Mouse (Mus musculus) liver, embryonic 13.5 days (tissue): ENCODE measurements around the gene Etnk1. TPM values are rescaled to one million over a fixed set of nuclear protein-coding genes. Genes with fewer than 3 reads are reported as not detected.

ENCODE experiments used
- ATAC-seq: fragments of 200-750 bp; cut with Nextera tagmentation; 2 replicates; pipeline ENCODE4 v1.8.0; 2017; ENCODE audit warnings: low read depth, mild to moderate bottlenecking, moderate number of reproducible peaks, moderate library complexity
- DNase-seq: peaks from one replicate; pipeline ENCODE4 v3.0.0; 2022
- H3K27ac ChIP-seq: fragments of 300-500 bp; sonication (generic); 2 replicates; pipeline ENCODE4 v1.5.1; 2015; ENCODE audit warnings: moderate library complexity, mild to moderate bottlenecking, inconsistent platforms
- H3K27me3 ChIP-seq: fragments of 300-500 bp; sonication (generic); 2 replicates; pipeline ENCODE4 v1.6.1; 2015; ENCODE audit warnings: mild to moderate bottlenecking, inconsistent platforms
- H3K36me3 ChIP-seq: fragments of 300-500 bp; sonication (generic); 2 replicates; pipeline ENCODE4 v1.6.1; 2015; ENCODE audit warnings: mild to moderate bottlenecking, inconsistent platforms
- H3K4me1 ChIP-seq: fragments of 300-500 bp; sonication (generic); replicated peaks from 2 replicates; pipeline ENCODE4 v1.6.1; 2015; ENCODE audit warnings: inconsistent platforms
- H3K4me2 ChIP-seq: fragments of 300-500 bp; sonication (generic); 2 replicates; pipeline ENCODE4 v1.6.1; 2015; ENCODE audit warnings: inconsistent platforms, mild to moderate bottlenecking, moderate library complexity
- H3K4me3 ChIP-seq: fragments of 300-500 bp; sonication (generic); replicated peaks from 2 replicates; pipeline ENCODE4 v1.5.1; 2015; ENCODE audit warnings: mild to moderate bottlenecking, inconsistent platforms
- H3K9ac ChIP-seq: fragments of 300-500 bp; sonication (generic); 2 replicates; pipeline ENCODE4 v1.6.1; 2015; ENCODE audit warnings: mild to moderate bottlenecking, inconsistent platforms
- H3K9me3 ChIP-seq: fragments of 300-500 bp; sonication (generic); replicated peaks from 2 replicates; pipeline ENCODE4 v1.6.1; 2016; ENCODE audit warnings: inconsistent platforms
- WGBS: fragments of 180-500 bp; shearing (Covaris S2); methylation state at CpG from one replicate; pipeline ENCODE4 v1.1.7; 2015; ENCODE audit not compliant: insufficient replicate concordance; 5-methylcytosine and 5-hydroxymethylcytosine counted together
- polyA plus RNA-seq: library from polyadenylated mRNA; unstranded; fragments of >200 nt; fragmentation: Nextera tagmentation; extraction: Ambion mirVana; gene quantifications from 2 replicates; pipeline ENCODE4 v1.2.1, GENCODE M21; 2015

Gene Etnk1
- polyA plus RNA-seq, 1 experiment from 2014 or later = 8.0 TPM

DNA sequence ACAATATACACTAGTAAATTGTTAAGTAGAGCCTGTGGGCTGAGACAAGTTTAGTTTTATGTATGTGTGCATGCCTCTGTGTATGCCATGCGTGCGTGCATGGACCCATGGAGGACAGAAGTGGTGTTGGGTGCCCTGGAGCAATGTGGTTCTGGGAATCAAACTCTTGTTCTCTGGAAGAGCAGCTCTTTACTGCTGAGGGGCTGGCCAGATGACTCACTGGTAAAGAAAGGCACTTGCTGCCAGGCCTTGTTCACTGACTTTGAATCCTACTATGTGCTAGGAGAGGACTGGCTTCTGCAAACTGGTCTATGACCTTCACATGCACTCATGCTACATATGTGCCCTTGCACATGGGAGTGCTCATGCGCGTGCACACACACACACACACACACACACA lies 7.2 kb downstream of the Etnk1 start:
- 85% methylated on average over 4 of the region's 4 CpGs for WGBS
- peaks cover 46% of the 10 kb centered on the region for H3K36me3 ChIP-seq
- H3K27me3 ChIP-seq = no peaks in the 10 kb centered on the region
- H3K27ac ChIP-seq = no peak overlapping the region
- H3K4me3 ChIP-seq = no peak overlapping the region
- H3K9ac ChIP-seq = no peak overlapping the region
- ATAC-seq (no peak), DNase-seq (no peak)
- peaks cover 40% of the 10 kb centered on the region for H3K4me1 ChIP-seq
- H3K9me3 ChIP-seq = no peaks in the 10 kb centered on the region
- H3K4me2 ChIP-seq = no peak overlapping the region

DNA sequence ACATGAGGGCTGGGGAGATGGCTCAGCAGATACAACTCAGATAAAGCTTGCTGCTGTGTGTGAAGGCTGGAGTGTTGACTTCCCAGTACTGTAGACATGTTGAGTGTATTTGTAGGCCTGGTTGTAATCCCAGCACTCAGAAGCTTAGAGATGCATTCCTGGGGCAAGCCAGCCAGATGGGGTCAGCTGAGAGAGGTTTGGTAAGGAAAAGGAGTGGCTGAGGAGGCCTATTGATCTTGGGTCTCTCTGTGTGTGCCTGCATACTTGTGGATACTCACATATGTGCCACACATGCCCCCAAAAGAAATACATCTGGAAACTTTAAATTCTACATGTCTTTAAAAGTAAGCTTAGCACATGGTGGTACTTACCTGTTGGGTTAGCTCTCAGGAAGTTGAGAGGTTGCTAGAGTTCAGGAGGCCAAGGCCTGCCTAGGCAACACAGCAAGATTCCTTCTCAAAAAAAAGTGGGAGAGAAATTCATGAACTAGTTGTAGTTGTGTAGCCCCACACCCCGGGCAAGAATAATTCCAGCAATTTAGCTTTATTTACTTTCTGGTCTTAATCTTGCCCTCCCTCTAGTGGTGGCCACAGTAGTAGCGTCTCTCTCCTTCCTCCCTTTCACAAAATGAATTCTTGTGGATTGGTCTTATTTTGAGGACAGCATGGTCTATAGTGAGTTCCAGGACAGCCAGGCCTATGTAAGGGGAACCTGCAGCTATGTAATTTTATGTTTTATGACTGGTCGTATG lies 8.1 kb downstream of the Etnk1 start:
- Histone ChIP-seq H3K4me1 (peaks cover 32% of the 10 kb centered on the region), H3K4me3 (no peak overlapping the region), H3K36me3 (peaks cover 47% of the 10 kb centered on the region), H3K9ac (no peak overlapping the region), H3K4me2 (no peak overlapping the region), H3K9me3 (no peaks in the 10 kb centered on the region), H3K27me3 (no peaks in the 10 kb centered on the region), H3K27ac (no peak overlapping the region)
- no peak for DNase-seq
- 0 out of 2 replicates have a peak, but pooled peaks have one; percentile 21 for ATAC-seq
- 38% methylated on average over 3 of the region's 3 CpGs for WGBS

DNA sequence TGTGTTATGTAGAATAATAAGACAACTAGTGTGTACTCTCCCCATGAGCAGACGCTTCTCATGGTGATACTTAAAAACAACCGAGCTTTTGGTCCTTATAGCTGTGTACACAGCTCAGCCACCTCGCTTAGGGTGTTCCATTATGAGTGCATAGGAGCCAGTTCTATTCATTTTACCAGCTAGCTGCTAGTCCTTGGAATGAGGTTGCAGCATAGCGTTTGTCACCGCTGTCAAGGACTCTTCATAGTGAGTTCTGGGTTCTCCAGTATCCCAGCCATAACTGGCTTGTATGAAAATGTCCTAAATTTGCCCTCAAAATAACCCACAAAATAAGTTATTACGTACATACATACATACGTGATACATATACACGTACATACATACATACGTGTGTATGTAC lies 9.1 kb downstream of the Etnk1 start:
- no peak for DNase-seq
- Histone ChIP-seq H3K27ac (no peak overlapping the region), H3K4me3 (no peak overlapping the region), H3K27me3 (no peaks in the 10 kb centered on the region), H3K4me1 (peaks cover 22% of the 10 kb centered on the region), H3K9me3 (no peaks in the 10 kb centered on the region), H3K36me3 (peaks cover 52% of the 10 kb centered on the region), H3K9ac (no peak overlapping the region), H3K4me2 (no peak overlapping the region)
- WGBS = 87% methylated on average over 9 of the region's 9 CpGs
- no peak for ATAC-seq

DNA sequence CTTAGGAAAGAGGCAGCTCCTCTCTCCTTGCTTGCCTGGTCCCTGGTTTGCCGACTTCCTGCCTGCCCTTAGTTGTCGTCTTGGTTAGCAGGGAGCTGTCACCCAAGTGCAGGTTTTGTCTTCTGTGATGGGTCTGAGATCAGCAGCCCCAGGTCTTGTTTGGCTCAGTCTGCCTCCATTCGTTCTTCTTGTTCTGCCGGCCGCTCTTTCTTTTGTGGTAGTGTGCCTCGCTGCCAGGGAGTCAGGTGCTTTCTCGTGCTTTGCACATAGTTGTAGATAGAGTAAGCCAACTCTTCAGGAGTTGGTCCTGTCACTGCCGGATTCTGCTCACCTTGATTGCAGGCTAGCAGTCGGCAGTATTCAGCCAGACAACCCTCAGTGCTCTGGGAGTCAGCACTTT lies 9.6 kb downstream of the Etnk1 start:
- Histone ChIP-seq H3K27me3 (no peaks in the 10 kb centered on the region), H3K4me2 (no peak overlapping the region), H3K9me3 (no peaks in the 10 kb centered on the region), H3K36me3 (peaks cover 52% of the 10 kb centered on the region), H3K9ac (no peak overlapping the region), H3K4me3 (no peak overlapping the region), H3K27ac (no peak overlapping the region), H3K4me1 (peaks cover 17% of the 10 kb centered on the region)
- ATAC-seq (no peak), DNase-seq (no peak)
- 81% methylated on average over 9 of the region's 9 CpGs for WGBS

DNA sequence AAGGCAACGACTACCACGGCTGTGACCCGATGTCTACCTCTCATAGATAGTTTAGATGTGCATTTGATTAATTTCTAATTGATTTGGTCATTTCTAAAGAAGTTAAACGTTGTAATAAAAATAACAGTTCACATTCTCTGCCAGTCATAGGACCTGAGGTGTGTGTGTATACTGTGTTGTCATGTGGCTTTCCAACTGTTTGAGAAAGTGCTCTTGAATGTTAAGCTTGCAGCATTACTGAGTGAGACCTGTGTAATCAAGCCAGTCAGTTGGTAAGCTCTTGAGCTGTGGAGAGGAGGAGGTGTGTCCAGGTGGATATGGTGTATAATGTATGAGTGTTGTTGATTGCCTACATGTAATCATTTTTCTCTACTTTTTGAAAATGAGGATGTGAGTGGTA lies 12.2 kb downstream of the Etnk1 start:
- Histone ChIP-seq H3K9ac (no peak overlapping the region), H3K27ac (no peak overlapping the region), H3K4me2 (no peak overlapping the region), H3K9me3 (no peaks in the 10 kb centered on the region), H3K4me3 (no peak overlapping the region), H3K4me1 (peaks cover 13% of the 10 kb centered on the region), H3K36me3 (peaks cover 54% of the 10 kb centered on the region), H3K27me3 (no peaks in the 10 kb centered on the region)
- DNase-seq (no peak), ATAC-seq (no peak)
- 69% methylated on average over 4 of the region's 4 CpGs for WGBS

DNA sequence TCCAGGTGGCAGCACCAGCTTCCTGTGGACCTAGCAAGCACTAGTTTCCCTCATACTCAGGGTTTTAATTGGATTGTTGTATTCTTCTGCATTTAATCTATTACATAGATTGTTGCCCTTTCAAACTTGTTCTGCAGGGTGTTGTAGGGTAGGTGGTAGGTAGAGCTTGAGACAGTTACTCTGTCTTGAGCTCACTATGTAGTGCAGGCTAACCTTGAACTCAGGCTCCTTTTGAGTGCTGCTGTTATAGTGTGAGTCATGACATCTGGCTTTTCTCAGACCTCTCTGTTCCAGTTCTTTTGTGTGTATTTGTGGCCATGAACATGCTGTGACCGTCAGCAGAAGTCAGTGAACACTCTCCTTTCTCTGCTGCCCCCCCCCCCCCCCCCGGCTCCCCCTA lies 12.7 kb downstream of the Etnk1 start:
- no peaks in the 10 kb centered on the region for H3K27me3 ChIP-seq
- no peak for ATAC-seq
- H3K9me3 ChIP-seq = no peaks in the 10 kb centered on the region
- no peak overlapping the region for H3K27ac ChIP-seq
- H3K9ac ChIP-seq = no peak overlapping the region
- no peak overlapping the region for H3K4me2 ChIP-seq
- no peak overlapping the region for H3K4me3 ChIP-seq
- peaks cover 12% of the 10 kb centered on the region for H3K4me1 ChIP-seq
- H3K36me3 ChIP-seq = peaks cover 58% of the 10 kb centered on the region
- WGBS = 80% methylated on average over 2 of the region's 2 CpGs
- no peak for DNase-seq

DNA sequence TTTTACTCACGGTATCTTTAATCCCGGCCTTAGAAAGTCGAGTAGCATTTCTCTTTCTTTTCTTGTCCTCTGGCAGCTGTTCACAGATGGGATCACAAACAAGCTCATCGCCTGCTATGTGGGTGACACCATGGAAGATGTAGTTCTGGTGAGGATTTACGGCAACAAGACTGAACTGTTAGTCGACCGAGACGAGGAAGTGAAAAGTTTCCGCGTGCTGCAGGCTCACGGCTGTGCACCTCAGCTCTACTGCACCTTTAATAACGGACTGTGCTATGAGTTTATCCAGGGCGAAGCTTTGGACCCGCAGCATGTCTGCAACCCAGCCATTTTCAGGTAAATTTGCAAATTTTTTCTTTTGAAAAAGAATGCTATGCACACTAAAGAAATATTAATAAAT lies 13.5 kb downstream of the Etnk1 start:
- no peak for DNase-seq
- no peak overlapping the region for H3K9ac ChIP-seq
- ATAC-seq = no peak
- WGBS = 82% methylated on average over 14 of the region's 14 CpGs
- H3K27ac ChIP-seq = no peak overlapping the region
- no peaks in the 10 kb centered on the region for H3K9me3 ChIP-seq
- peaks cover 7% of the 10 kb centered on the region; the same call in 1 of the 2 replicates for H3K4me1 ChIP-seq
- no peak overlapping the region for H3K4me3 ChIP-seq
- H3K27me3 ChIP-seq = no peaks in the 10 kb centered on the region
- H3K36me3 ChIP-seq = peaks cover 63% of the 10 kb centered on the region
- H3K4me2 ChIP-seq = no peak overlapping the region

DNA sequence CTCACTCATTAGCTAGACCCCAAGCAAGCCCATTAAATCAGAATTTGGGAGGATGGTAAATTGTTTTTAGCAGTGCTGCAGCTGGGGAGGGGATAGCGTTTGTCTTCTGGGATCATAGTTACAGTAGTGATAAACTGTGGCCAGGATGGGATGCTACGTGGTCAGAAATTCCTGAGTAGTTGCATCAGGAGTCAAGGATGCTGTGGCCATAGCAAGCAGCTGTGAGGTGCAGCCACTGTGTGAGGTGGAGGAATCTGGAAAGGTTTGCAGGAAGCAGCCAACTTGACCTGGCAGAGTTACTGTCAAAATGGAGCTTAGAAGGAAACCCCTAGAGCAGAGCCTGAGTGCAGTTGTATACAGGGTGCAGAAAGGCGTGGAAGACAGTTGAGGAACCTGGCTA lies 17.1 kb downstream of the Etnk1 start:
- H3K9ac ChIP-seq = no peak overlapping the region
- H3K36me3 ChIP-seq = peaks cover 67% of the 10 kb centered on the region
- no peaks in the 10 kb centered on the region for H3K4me1 ChIP-seq
- ATAC-seq = no peak
- no peak for DNase-seq
- 78% methylated on average over 3 of the region's 3 CpGs for WGBS
- H3K9me3 ChIP-seq = no peaks in the 10 kb centered on the region
- H3K27me3 ChIP-seq = no peaks in the 10 kb centered on the region
- H3K27ac ChIP-seq = no peak overlapping the region
- H3K4me2 ChIP-seq = no peak overlapping the region
- H3K4me3 ChIP-seq = no peak overlapping the region

DNA sequence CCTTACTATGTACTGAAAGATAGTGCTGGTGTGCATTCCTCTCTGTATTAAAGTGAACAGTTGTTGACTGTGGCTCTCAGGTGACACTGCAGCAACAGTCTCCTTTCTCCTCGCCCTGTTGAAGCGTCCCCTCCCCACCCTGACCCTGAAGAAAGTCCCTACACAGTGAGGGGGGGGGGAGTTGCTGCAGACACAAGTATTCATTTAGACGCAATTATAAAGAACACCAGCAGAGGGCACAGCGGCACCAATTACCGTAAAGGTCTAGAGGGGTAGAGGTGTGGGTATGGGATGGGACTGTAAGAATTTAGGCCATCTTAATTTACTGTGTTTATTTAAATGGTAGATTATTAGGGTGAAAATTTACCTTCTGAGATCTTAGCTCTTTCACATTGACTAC lies 17.7 kb downstream of the Etnk1 start:
- no peak overlapping the region for H3K4me3 ChIP-seq
- H3K27me3 ChIP-seq = no peaks in the 10 kb centered on the region
- ATAC-seq (no peak), DNase-seq (no peak)
- H3K9ac ChIP-seq = no peak overlapping the region
- no peaks in the 10 kb centered on the region for H3K4me1 ChIP-seq
- no peaks in the 10 kb centered on the region for H3K9me3 ChIP-seq
- 61% methylated on average over 5 of the region's 5 CpGs for WGBS
- no peak overlapping the region for H3K27ac ChIP-seq
- H3K36me3 ChIP-seq = peaks cover 72% of the 10 kb centered on the region
- no peak overlapping the region for H3K4me2 ChIP-seq

DNA sequence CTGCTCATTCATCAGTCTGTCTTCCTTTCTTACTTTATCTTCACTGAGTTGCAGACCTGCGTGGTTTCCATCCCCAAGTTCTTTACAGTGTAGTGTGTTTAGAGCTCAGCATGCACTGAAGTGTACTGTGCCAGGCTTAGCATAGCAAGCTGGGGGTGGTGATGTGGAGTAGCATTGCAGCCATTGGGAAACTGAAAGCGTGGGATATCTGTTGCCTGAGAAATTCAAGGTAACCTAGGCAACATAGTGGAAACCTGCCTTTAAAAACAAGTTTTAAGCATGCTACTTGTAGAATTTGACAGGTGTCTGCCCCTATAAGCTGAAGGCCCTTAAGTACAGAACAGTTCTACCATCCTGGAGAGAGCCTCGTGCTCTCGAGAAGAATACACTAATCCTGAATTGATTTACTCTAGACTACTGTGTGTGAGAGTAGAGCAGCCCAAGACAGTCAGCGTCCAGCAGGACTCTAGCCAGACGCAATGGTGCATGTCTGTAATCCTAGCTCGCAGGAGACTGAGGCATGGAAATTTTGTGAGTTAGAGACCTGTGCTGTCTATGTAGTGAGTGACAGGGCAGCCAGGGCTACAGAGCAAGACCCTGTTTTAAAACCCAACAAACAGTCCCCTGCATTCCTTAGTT lies 23.9 kb downstream of the Etnk1 start:
- WGBS = 80% methylated on average over 7 of the region's 7 CpGs
- Histone ChIP-seq H3K9ac (no peak overlapping the region), H3K4me3 (no peak overlapping the region), H3K36me3 (peaks cover 52% of the 10 kb centered on the region), H3K9me3 (no peaks in the 10 kb centered on the region), H3K4me1 (0 out of 2 replicates have a peak, but pooled peaks cover 5% of the 10 kb centered on the region), H3K27me3 (no peaks in the 10 kb centered on the region), H3K4me2 (no peak overlapping the region), H3K27ac (no peak overlapping the region)
- DNase-seq = no peak
- no peak for ATAC-seq

DNA sequence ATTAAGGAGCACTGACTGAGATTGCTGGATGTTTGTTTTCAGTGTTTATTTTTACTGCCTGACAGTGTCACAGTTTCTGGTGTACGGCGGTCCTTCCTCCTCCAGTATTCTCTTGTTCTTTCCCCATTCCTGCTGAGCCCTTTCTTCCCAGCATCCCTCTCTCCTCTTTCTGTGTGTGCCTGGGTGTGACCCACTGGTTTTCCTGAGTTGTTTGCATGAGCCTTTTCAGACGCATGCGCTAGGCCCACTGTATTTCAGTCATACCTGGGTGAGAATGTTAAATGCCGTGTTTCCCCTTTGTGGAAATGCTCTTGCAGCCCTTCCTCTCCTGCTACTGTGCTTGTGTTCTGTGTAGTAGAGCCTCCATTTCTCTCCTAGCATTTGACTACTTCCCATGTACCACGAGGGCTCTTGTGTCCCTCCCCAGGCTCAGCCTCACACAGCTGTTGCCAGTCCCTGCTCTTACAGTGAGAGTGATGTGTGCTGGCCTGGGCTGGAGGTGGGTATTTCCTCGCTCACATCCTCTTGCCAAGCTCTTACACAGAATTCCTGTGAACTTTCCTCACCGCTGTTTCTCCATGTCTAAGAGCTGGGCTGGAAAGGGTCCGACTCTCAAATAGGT lies 24.6 kb downstream of the Etnk1 start:
- Histone ChIP-seq H3K36me3 (peaks cover 58% of the 10 kb centered on the region), H3K4me1 (0 out of 2 replicates have a peak, but pooled peaks cover 5% of the 10 kb centered on the region), H3K9me3 (no peaks in the 10 kb centered on the region), H3K27ac (no peak overlapping the region), H3K27me3 (no peaks in the 10 kb centered on the region), H3K9ac (no peak overlapping the region), H3K4me3 (no peak overlapping the region), H3K4me2 (no peak overlapping the region)
- no peak for ATAC-seq
- DNase-seq = no peak
- WGBS = 82% methylated on average over 9 of the region's 9 CpGs
